Mouse (Mus musculus): ENCODE measurements around the gene Bpgm. TPM values are rescaled to one million over a fixed set of nuclear protein-coding genes. Genes with fewer than 3 reads are reported as not detected.

Gene Bpgm
- polyA plus RNA-seq, 1 experiment from 2014 or later: 66.6 TPM

- H3K9ac ChIP-seq (replicated peaks; ENCODE audit: low read depth): no peak overlapping the region
- TF ChIP-seq CTCF (IDR thresholded peaks at IDR 0.05) (no peak), EP300 (IDR thresholded peaks at IDR 0.05) (no peak)
- H3K27me3 ChIP-seq (replicated peaks; ENCODE audit: insufficient read depth, low read length): no peaks in the 10 kb centered on the region
- H3K4me3 ChIP-seq (ENCODE audit: low read depth, low read length): no peak overlapping the region
- no peak overlapping the region for H3K27ac ChIP-seq (ENCODE audit: low read length)
- H3K9me3 ChIP-seq (ENCODE audit: low read length): no peaks in the 10 kb centered on the region
- peaks cover 8% of the 10 kb centered on the region; the same call in 1 of the 2 replicates for H3K4me1 ChIP-seq (ENCODE audit: insufficient read depth, low read depth, low read length)
- ATAC-seq (peak; percentile 29; the same call in 1 of the 2 replicates), DNase-seq (ENCODE audit: low spot score) (peak; percentile 44)
- no peak overlapping the region for H3K4me2 ChIP-seq (replicated peaks; ENCODE audit: low read depth, low read length)
- no peaks in the 10 kb centered on the region for H3K36me3 ChIP-seq (ENCODE audit: insufficient read depth, low read length)
- 57% methylated on average over 10 of the region's 10 CpGs for WGBS
Measured at GRCm38 (mm10) chr6:34545286-34545685, 69.3 kb downstream of the Bpgm start.

DNA sequence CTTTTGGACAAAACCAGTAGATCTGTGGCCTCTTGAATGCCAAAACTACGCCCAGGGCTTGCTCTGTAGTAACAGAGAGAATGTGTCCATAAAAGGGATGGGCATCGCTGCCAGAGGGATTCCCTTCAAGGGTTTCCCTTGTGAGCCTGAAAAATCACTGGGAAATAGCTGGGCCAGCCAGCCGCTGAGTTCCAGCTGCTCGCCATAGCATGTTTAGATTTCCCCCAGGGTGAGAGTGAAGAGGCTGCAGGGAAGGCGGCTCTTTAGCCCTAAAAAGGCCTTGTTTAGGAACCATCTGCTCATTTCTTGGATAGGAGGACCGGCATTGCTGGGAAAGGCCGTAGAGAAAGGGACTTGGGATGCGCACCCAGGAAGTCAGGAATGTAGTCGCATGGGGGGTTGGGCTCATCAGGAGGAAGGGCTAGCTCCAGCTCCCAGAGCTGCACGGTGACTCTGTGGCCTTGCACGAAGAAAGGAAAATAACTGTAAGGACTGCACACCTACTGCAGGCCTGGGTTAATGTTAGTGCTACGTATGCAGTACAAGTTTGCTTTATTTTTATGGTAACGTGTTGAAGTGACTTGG is 72.5 kb downstream of the Bpgm start:
- H3K27ac ChIP-seq (ENCODE audit: low read length): no peak overlapping the region; the same call in 1 of the 2 replicates
- WGBS: 51% methylated on average over 13 of the region's 13 CpGs

GRCm38 (mm10) chr6:34549017-34549416 is 73.0 kb downstream of the Bpgm start:
- H3K9me3 ChIP-seq (ENCODE audit: low read length): no peaks in the 10 kb centered on the region
- WGBS: 44% methylated on average over 2 of the region's 2 CpGs
- no peaks in the 10 kb centered on the region for H3K36me3 ChIP-seq (ENCODE audit: insufficient read depth, low read length)
- no peak overlapping the region for H3K4me3 ChIP-seq (ENCODE audit: low read depth, low read length)
- peak; percentile 54 for DNase-seq (ENCODE audit: low spot score)
- H3K4me2 ChIP-seq (replicated peaks; ENCODE audit: low read depth, low read length): no peak overlapping the region
- H3K9ac ChIP-seq (replicated peaks; ENCODE audit: low read depth): no peak overlapping the region
- peak; percentile 84 for TF ChIP-seq CTCF (IDR thresholded peaks at IDR 0.05)
- no peak for TF ChIP-seq EP300 (IDR thresholded peaks at IDR 0.05)
- H3K27ac ChIP-seq (ENCODE audit: low read length): no peak overlapping the region; the same call in 1 of the 2 replicates
- H3K27me3 ChIP-seq (replicated peaks; ENCODE audit: insufficient read depth, low read length): no peaks in the 10 kb centered on the region
- ATAC-seq: 0 out of 2 replicates have a peak, but pooled peaks have one; percentile 27
- H3K4me1 ChIP-seq (ENCODE audit: insufficient read depth, low read depth, low read length): no peaks in the 10 kb centered on the region; the same call in 1 of the 2 replicates

More for the DNA sequence above, 72.5 kb downstream of the Bpgm start:
- Histone ChIP-seq H3K4me1 (ENCODE audit: insufficient read depth, low read depth, low read length) (no peaks in the 10 kb centered on the region; the same call in 1 of the 2 replicates), H3K4me3 (ENCODE audit: low read depth, low read length) (no peak overlapping the region), H3K4me2 (replicated peaks; ENCODE audit: low read depth, low read length) (no peak overlapping the region), H3K9ac (replicated peaks; ENCODE audit: low read depth) (no peak overlapping the region), H3K27me3 (replicated peaks; ENCODE audit: insufficient read depth, low read length) (no peaks in the 10 kb centered on the region), H3K36me3 (ENCODE audit: insufficient read depth, low read length) (no peaks in the 10 kb centered on the region), H3K9me3 (ENCODE audit: low read length) (no peaks in the 10 kb centered on the region)
- DNase-seq (ENCODE audit: low spot score): peak; percentile 51
- ATAC-seq: peak; percentile 60
- no peak for TF ChIP-seq CTCF (IDR thresholded peaks at IDR 0.05)
- no peak for TF ChIP-seq EP300 (IDR thresholded peaks at IDR 0.05)

DNA sequence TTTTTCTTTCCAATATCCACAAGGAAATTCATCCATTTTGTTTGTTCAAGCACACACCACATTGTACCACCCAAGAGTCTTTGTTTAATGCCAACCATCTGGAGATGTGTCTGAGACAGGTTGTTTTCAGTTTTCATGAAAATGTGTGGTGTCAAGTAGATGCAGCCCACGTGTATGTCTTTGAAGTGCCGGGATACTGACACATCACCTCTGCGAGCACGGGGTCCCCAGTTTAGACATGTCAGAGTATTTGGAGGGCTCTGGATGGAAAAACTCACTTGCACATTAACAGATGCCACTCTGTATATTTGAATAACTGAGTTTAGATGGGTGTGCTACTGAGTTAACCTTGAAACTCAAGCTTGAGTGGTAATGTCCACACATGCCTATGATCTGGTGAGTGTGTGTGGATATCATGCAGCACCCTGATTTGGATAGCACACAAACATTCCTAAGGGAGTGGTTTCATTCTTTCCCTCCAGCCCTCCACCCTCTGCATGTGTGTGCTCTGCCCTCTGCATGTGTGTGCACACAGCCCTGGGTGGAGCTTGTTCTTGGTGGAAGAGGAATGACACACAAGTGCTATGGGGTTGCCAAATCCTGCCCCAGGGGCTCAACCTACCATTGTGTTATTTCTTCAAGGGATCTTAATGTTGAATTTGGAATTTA is 76.6 kb downstream of the Bpgm start:
- TF ChIP-seq EP300 (IDR thresholded peaks at IDR 0.05) (no peak), CTCF (IDR thresholded peaks at IDR 0.05) (no peak)
- Histone ChIP-seq H3K27me3 (replicated peaks; ENCODE audit: insufficient read depth, low read length) (no peaks in the 10 kb centered on the region), H3K27ac (ENCODE audit: low read length) (no peak overlapping the region), H3K9me3 (ENCODE audit: low read length) (no peaks in the 10 kb centered on the region), H3K4me1 (ENCODE audit: insufficient read depth, low read depth, low read length) (no peaks in the 10 kb centered on the region), H3K36me3 (ENCODE audit: insufficient read depth, low read length) (no peaks in the 10 kb centered on the region), H3K4me3 (ENCODE audit: low read depth, low read length) (no peak overlapping the region), H3K9ac (replicated peaks; ENCODE audit: low read depth) (no peak overlapping the region), H3K4me2 (replicated peaks; ENCODE audit: low read depth, low read length) (no peak overlapping the region)
- ATAC-seq (no peak), DNase-seq (ENCODE audit: low spot score) (no peak)
- 63% methylated on average over 4 of the region's 4 CpGs for WGBS

DNA sequence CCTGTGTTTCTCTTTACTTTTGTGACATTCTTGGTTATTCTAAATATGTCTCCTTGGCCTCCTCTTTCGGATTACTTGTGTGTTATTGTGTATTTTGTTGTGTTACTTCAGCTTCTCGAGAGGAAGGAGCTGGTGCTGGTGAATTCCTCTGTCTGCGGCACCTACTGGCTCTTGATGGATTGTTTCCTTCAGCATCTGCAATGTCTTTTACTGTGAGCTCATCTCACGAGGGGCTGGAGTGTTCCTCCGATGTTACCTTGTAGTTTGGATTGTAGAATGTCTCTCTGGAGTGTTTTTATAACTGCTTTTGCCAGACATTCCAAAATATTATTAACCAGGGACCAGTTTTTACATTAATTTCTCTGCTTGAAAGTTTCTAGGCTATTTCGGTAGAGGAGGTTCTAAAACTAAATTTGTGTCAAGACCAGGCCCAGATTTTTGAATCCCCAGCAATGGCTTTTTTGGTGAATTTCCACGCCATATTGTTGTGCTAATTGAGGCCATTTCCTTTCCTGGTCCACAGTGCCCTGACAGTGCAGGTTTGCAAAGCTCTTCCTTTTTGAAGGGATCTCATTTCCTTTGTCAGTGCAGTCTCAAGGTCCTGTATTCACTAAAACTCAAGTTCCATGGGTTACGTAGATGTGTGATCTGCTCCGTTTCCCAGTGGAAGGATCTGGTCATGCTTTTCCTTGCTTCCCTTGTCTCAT is 78.4 kb downstream of the Bpgm start:
- Histone ChIP-seq H3K4me2 (replicated peaks; ENCODE audit: low read depth, low read length) (no peak overlapping the region), H3K9me3 (ENCODE audit: low read length) (no peaks in the 10 kb centered on the region), H3K4me3 (ENCODE audit: low read depth, low read length) (no peak overlapping the region), H3K27ac (ENCODE audit: low read length) (no peak overlapping the region), H3K36me3 (ENCODE audit: insufficient read depth, low read length) (no peaks in the 10 kb centered on the region), H3K27me3 (replicated peaks; ENCODE audit: insufficient read depth, low read length) (no peaks in the 10 kb centered on the region), H3K9ac (replicated peaks; ENCODE audit: low read depth) (no peak overlapping the region), H3K4me1 (ENCODE audit: insufficient read depth, low read depth, low read length) (no peaks in the 10 kb centered on the region)
- TF ChIP-seq EP300 (IDR thresholded peaks at IDR 0.05) (no peak), CTCF (IDR thresholded peaks at IDR 0.05) (no peak)
- DNase-seq (ENCODE audit: low spot score) (no peak), ATAC-seq (no peak)
- 55% methylated on average over 9 of the region's 9 CpGs for WGBS

Other genes starting within 250 kb of the Bpgm start
- 96.9 and 106 TPM in 2 replicates for gene Akr1b3, start 158.7 kb upstream of the Bpgm start, polyA plus RNA-seq (2015; fragmentation: Nextera tagmentation; extraction: Ambion mirVana)
- gene Akr1b8, start 122.1 kb upstream of the Bpgm start, polyA plus RNA-seq (2015; fragmentation: Nextera tagmentation; extraction: Ambion mirVana): 13.7 and 15.7 TPM in 2 replicates
- 15.5 and 16.9 TPM in 2 replicates for gene Akr1b10, start 92.0 kb upstream of the Bpgm start, polyA plus RNA-seq (2015; fragmentation: Nextera tagmentation; extraction: Ambion mirVana)
- gene Akr1b7, start 63.9 kb upstream of the Bpgm start, polyA plus RNA-seq (2015; fragmentation: Nextera tagmentation; extraction: Ambion mirVana): 0.14 and 0.20 TPM in 2 replicates
- gene Cald1, start 122.3 kb downstream of the Bpgm start, polyA plus RNA-seq (2015; fragmentation: Nextera tagmentation; extraction: Ambion mirVana): 249 and 273 TPM in 2 replicates